Mouse (Mus musculus): ENCODE results near the gene Rad23a.

Rad23a gene

GRCm38 (mm10) chr8:84785756-84786677, 54.4 kb downstream of the Rad23a start:
- peak; percentile 92 for DNase-seq

- DNase-seq: no peak
Observed at GRCm38 (mm10) chr8:84785506-84785755, 55.0 kb downstream of the Rad23a start.

GRCm38 (mm10) chr8:84784681-84785505, 55.6 kb downstream of the Rad23a start:
- DNase-seq: no peak
